Mouse (Mus musculus) bone marrow, adult 2 months (tissue): ENCODE measurements around the gene Tmem94.
A peak's percentile ranks its signal among the peaks of the same experiment; 100 is the strongest.

ENCODE experiments used
- CTCF ChIP-seq: fragments of 200-500 bp; IDR thresholded peaks from 2 replicates; pipeline ENCODE4 v1.5.1; 2011; ENCODE audit warnings: low read length, control low read depth; ENCODE audit not compliant: control insufficient read depth, insufficient read depth
- POLR2A ChIP-seq: fragments of 200-500 bp; IDR thresholded peaks from 2 replicates; pipeline ENCODE4 v1.6.1; 2011; ENCODE audit warnings: low read depth, mild to moderate bottlenecking, control low read depth, low read length, borderline replicate concordance; ENCODE audit not compliant: control insufficient read depth

GRCm38 (mm10) chr11:115722638-115723037, 42.6 kb upstream of the Tmem94 start:
- TF ChIP-seq POLR2A, result no peak
- TF ChIP-seq CTCF, result peak; percentile 98
